Comparison of ENCODE assay signal across 10 mouse cellular contexts in genomic region chrX:72012236-72012635, GRCm38 (mm10). TPM values are rescaled to one million over a fixed set of nuclear protein-coding genes. Genes with fewer than 3 reads are reported as not detected.
A peak's percentile ranks its signal among the peaks of the same experiment; 100 is the strongest.
DNase-seq lines count a peak whose midpoint lies in the region; ATAC-seq and TF ChIP-seq lines count a peak whose summit lies in the region.
"Had no signal": no experiment of that assay in that cellular context is flagged by ENCODE, and none has a peak within 500 bp of the region (broad histone marks: within the 10 kb centered on the region; RNA-seq: fewer than 3 reads in every experiment).

No protein-coding gene starts in this region.

- no peaks in the 10 kb centered on the region for H3K4me1 ChIP-seq in kidney, adult 2 months (ENCODE audit: control insufficient read depth, insufficient read depth, low read length)
- no peaks in the 10 kb centered on the region for H3K4me1 ChIP-seq in kidney, embryonic 15.5 days
- peaks cover 4% of the 10 kb centered on the region; the same call in 1 of the 2 replicates for H3K4me1 ChIP-seq in lung, embryonic 16.5 days (replicated peaks; ENCODE audit: control insufficient read depth, insufficient read depth, low read length)
- H3K4me1 ChIP-seq: heart, embryonic 13.5 days had no signal

- no peak overlapping the region for H3K4me2 ChIP-seq in kidney, embryonic 15.5 days
- no peak overlapping the region for H3K4me2 ChIP-seq in lung, embryonic 16.5 days (ENCODE audit: low read depth, low read length)
- H3K4me2 ChIP-seq: heart, embryonic 13.5 days had no signal

- H3K9me3 ChIP-seq in kidney, embryonic 15.5 days (replicated peaks): no peaks in the 10 kb centered on the region
- no peaks in the 10 kb centered on the region for H3K9me3 ChIP-seq in lung, embryonic 16.5 days (ENCODE audit: control insufficient read depth, low read length)
- H3K9me3 ChIP-seq: heart, embryonic 13.5 days had no signal

- no peak for ATAC-seq in kidney, embryonic 15.5 days (replicated peaks; ENCODE audit: low FRiP score)
- peak; percentile 88 for ATAC-seq in lung, embryonic 16.5 days (ENCODE audit: low read depth)
- ATAC-seq in megakaryocyte, adult 5-6 weeks (ENCODE audit: poor library complexity, severe bottlenecking): no peak

- WGBS in kidney, adult 2 months: 49% methylated on average over 9 of the region's 9 CpGs
- WGBS in kidney, embryonic 15.5 days: 76% methylated on average over 9 of the region's 9 CpGs
- 40% methylated on average over 9 of the region's 9 CpGs for WGBS in lung, embryonic 16.5 days

- peak; percentile 3 to 24 for DNase-seq in adrenal gland, adult (ENCODE audit: inconsistent age in 2 of 2, low spot score in 1 of 2)
- DNase-seq in adrenal gland, adult 2 months: no peak
- DNase-seq in kidney, adult 2 months: peak; percentile 6
- peak; percentile 42 for DNase-seq in heart, adult 8-10 months (ENCODE audit: low spot score)
- DNase-seq in spleen, adult 18-20 months: no peak

- H3K27me3 ChIP-seq in kidney, adult 2 months (replicated peaks; ENCODE audit: control insufficient read depth, insufficient read depth, low read length): no peaks in the 10 kb centered on the region
- peaks cover 5% of the 10 kb centered on the region; the same call in 1 of the 2 replicates for H3K27me3 ChIP-seq in kidney, embryonic 15.5 days
- no peaks in the 10 kb centered on the region for H3K27me3 ChIP-seq in lung, embryonic 16.5 days (ENCODE audit: control insufficient read depth, insufficient read depth, low read depth, low read length)
- H3K27me3 ChIP-seq: heart, embryonic 13.5 days had no signal

- H3K4me3 ChIP-seq in kidney, adult 2 months (ENCODE audit: insufficient read depth, low read depth, low read length): no peak overlapping the region
- no peak overlapping the region for H3K4me3 ChIP-seq in kidney, embryonic 15.5 days (replicated peaks)
- H3K4me3 ChIP-seq in lung, embryonic 16.5 days (ENCODE audit: low read length): no peak overlapping the region
- H3K4me3 ChIP-seq: heart, embryonic 13.5 days had no signal

- no peak for TF ChIP-seq POLR2A in kidney, adult 2 months (IDR thresholded peaks at IDR 0.05; ENCODE audit: low read depth, low read length)

- no peak overlapping the region for H3K27ac ChIP-seq in kidney, adult 2 months (ENCODE audit: insufficient read depth, low read depth, low read length)
- no peak overlapping the region for H3K27ac ChIP-seq in kidney, embryonic 15.5 days
- H3K27ac ChIP-seq in lung, embryonic 16.5 days (ENCODE audit: low read length): peak overlapping the region; percentile 69
- H3K27ac ChIP-seq: heart, embryonic 13.5 days had no signal

- no peak for TF ChIP-seq CTCF in kidney, adult 2 months (conservative IDR thresholded peaks at IDR 0.05; ENCODE audit: insufficient read depth, insufficient read length, low read depth, low read length)

- no peaks in the 10 kb centered on the region for H3K36me3 ChIP-seq in kidney, adult 2 months (ENCODE audit: control insufficient read depth, insufficient read depth, low read length)
- no peaks in the 10 kb centered on the region for H3K36me3 ChIP-seq in kidney, embryonic 15.5 days
- no peaks in the 10 kb centered on the region for H3K36me3 ChIP-seq in lung, embryonic 16.5 days (ENCODE audit: control insufficient read depth, insufficient read depth, low read length)
- H3K36me3 ChIP-seq: heart, embryonic 13.5 days had no signal

- no peak overlapping the region for H3K9ac ChIP-seq in kidney, embryonic 15.5 days
- no peak overlapping the region for H3K9ac ChIP-seq in lung, embryonic 16.5 days (ENCODE audit: low read length)
- H3K9ac ChIP-seq: heart, embryonic 13.5 days had no signal

RNA-seq across cellular contexts. Expression of gene Cnga2, which starts 20.6 kb away (rescaled TPM):
- total RNA-seq in adrenal gland, adult 2 months (2021): not detected
- polyA plus RNA-seq in adrenal gland, adult 2 months (2012; rRNA removed): not detected in 2 replicates
- polyA plus RNA-seq in kidney, adult 2 months (2012; rRNA removed): not detected in 2 replicates
- 0.09 and 0.17 TPM in 2 replicates for polyA plus RNA-seq in kidney, embryonic 15.5 days (2015; fragmentation: Nextera tagmentation; extraction: Ambion mirVana)
- total RNA-seq in heart, adult 8-10 months (2022): not detected
- polyA plus RNA-seq in lung, embryonic 16.5 days (2015; fragmentation: Nextera tagmentation; extraction: Ambion mirVana): 0.39 and 0.55 TPM in 2 replicates
- not detected in 2 replicates for total RNA-seq in megakaryocyte, adult 5-6 weeks (2015)
- total RNA-seq in megakaryocyte, adult 5-6 weeks (2017): not detected in 2 replicates
- total RNA-seq: megakaryocyte-erythroid progenitor cell, adult 5-6 weeks had no signal

RNA-seq across cellular contexts. Expression of gene Fate1, which starts 39.5 kb away (rescaled TPM):
- total RNA-seq in adrenal gland, adult 2 months (2021): not detected
- polyA plus RNA-seq in adrenal gland, adult 2 months (2012; rRNA removed): 0.21 TPM in 1 of 2 replicates, not detected in the other
- polyA plus RNA-seq in kidney, adult 2 months (2012; rRNA removed): not detected in 2 replicates
- polyA plus RNA-seq in kidney, embryonic 15.5 days (2015; fragmentation: Nextera tagmentation; extraction: Ambion mirVana): not detected in 2 replicates
- total RNA-seq in heart, adult 8-10 months (2022): not detected
- polyA plus RNA-seq in lung, embryonic 16.5 days (2015; fragmentation: Nextera tagmentation; extraction: Ambion mirVana): 0.16 TPM in 1 of 2 replicates, not detected in the other
- not detected in 2 replicates for total RNA-seq in megakaryocyte, adult 5-6 weeks (2015)
- total RNA-seq in megakaryocyte, adult 5-6 weeks (2017): not detected in 2 replicates
- total RNA-seq: megakaryocyte-erythroid progenitor cell, adult 5-6 weeks had no signal
- polyA plus RNA-seq: heart, embryonic 13.5 days had no signal

RNA-seq across cellular contexts. Expression of gene Prrg3, which starts 49.8 kb away (rescaled TPM):
- total RNA-seq in adrenal gland, adult 2 months (2021): 10 to 100 TPM; 12.1 to 14.4 TPM
- polyA plus RNA-seq in adrenal gland, adult 2 months (2012; rRNA removed): 3.2 and 4.2 TPM in 2 replicates
- polyA plus RNA-seq in kidney, adult 2 months (2012; rRNA removed): 1.1 and 1.2 TPM in 2 replicates
- polyA plus RNA-seq in kidney, embryonic 15.5 days (2015; fragmentation: Nextera tagmentation; extraction: Ambion mirVana): 11.0 and 11.5 TPM in 2 replicates
- total RNA-seq in heart, adult 8-10 months (2022): 1 to 10 TPM; 4.0 to 7.3 (median 5.3) TPM
- polyA plus RNA-seq in lung, embryonic 16.5 days (2015; fragmentation: Nextera tagmentation; extraction: Ambion mirVana): 34.4 and 35.2 TPM in 2 replicates
- total RNA-seq in megakaryocyte, adult 5-6 weeks (2015): not detected in 2 replicates
- not detected in 2 replicates for total RNA-seq in megakaryocyte, adult 5-6 weeks (2017)
- total RNA-seq: megakaryocyte-erythroid progenitor cell, adult 5-6 weeks had no signal

Comparison
In these comparisons a context has a peak if more than half of its experiments do, and no peak if none do; other contexts are left out.
1. DNase-seq: peak in adrenal gland, adult (2 of 2), kidney, adult 2 months (single experiment) and heart, adult 8-10 months (single experiment); none in adrenal gland, adult 2 months (single experiment) and spleen, adult 18-20 months (0 of 2).